Mouse (Mus musculus) heart, postnatal 0 days (tissue): ENCODE measurements around the gene Top2a. TPM values are rescaled to one million over a fixed set of nuclear protein-coding genes. Genes with fewer than 3 reads are reported as not detected.
"Not testable (repeated sequence)": the region's sequence is repeated elsewhere in the genome, so short reads cannot be mapped to it uniquely, and the experiment has no call there.

Experiments
- ATAC-seq: fragments of 200-750 bp; cut with Nextera tagmentation; 2 replicates; pipeline ENCODE4 v1.8.0; 2017; ENCODE audit warnings: low read depth, moderate number of reproducible peaks, moderate library complexity; ENCODE audit not compliant: insufficient read depth
- DNase-seq: peaks from one replicate; pipeline ENCODE4 v3.0.0-alpha.2; 2016; ENCODE audit warnings: low spot score
- H3K27ac ChIP-seq: fragments of 300-500 bp; sonication (generic); 2 replicates; pipeline ENCODE4 v1.5.1; 2014; ENCODE audit warnings: low read depth, mild to moderate bottlenecking
- H3K27me3 ChIP-seq: fragments of 300-500 bp; sonication (generic); 2 replicates; pipeline ENCODE4 v1.6.1; 2014; ENCODE audit warnings: low read length, mixed read lengths; ENCODE audit not compliant: control insufficient read depth, insufficient read depth
- H3K36me3 ChIP-seq: fragments of 300-500 bp; sonication (generic); replicated peaks from 2 replicates; pipeline ENCODE4 v1.6.1; 2014; ENCODE audit warnings: low read length, mixed read lengths; ENCODE audit not compliant: control insufficient read depth, insufficient read depth
- H3K4me1 ChIP-seq: fragments of 300-500 bp; sonication (generic); 2 replicates; pipeline ENCODE4 v1.6.1; 2014; ENCODE audit warnings: antibody characterized with exemption; ENCODE audit not compliant: control insufficient read depth, insufficient read depth
- H3K4me2 ChIP-seq: fragments of 300-500 bp; sonication (generic); 2 replicates; pipeline ENCODE4 v1.6.1; 2014; ENCODE audit warnings: low read depth, mild to moderate bottlenecking, low read length, moderate library complexity
- H3K4me3 ChIP-seq: fragments of 300-500 bp; sonication (generic); 2 replicates; pipeline ENCODE4 v1.5.1; 2014; ENCODE audit warnings: low read depth, low read length
- H3K9ac ChIP-seq: fragments of 300-500 bp; sonication (generic); replicated peaks from 2 replicates; pipeline ENCODE4 v1.6.1; 2014; ENCODE audit warnings: low read depth, low read length, mixed read lengths
- H3K9me3 ChIP-seq: fragments of 300-500 bp; sonication (generic); replicated peaks from 2 replicates; pipeline ENCODE4 v1.6.1; 2016; ENCODE audit warnings: low read length; ENCODE audit not compliant: control insufficient read depth
- CTCF ChIP-seq: IDR thresholded peaks from 2 replicates; pipeline ENCODE4 v1.5.1; 2016; ENCODE audit warnings: antibody characterized with exemption, control low read depth, low read depth
- EP300 ChIP-seq: IDR thresholded peaks from 2 replicates; pipeline ENCODE4 v1.6.1; 2016; ENCODE audit warnings: antibody characterized with exemption, low read depth
- WGBS: fragments of 180-500 bp; shearing (Covaris S2); extraction: QIAGEN DNeasy Blood & Tissue Kit; methylation state at CpG from one replicate; pipeline ENCODE4 v1.1.7; 2014; 5-methylcytosine and 5-hydroxymethylcytosine counted together
- polyA plus RNA-seq: library from polyadenylated mRNA; unstranded; fragments of >200 nt; fragmentation: Nextera tagmentation; extraction: Ambion mirVana; gene quantifications from 2 replicates; pipeline ENCODE4 v1.2.1, GENCODE M21; 2015
- total RNA-seq: library from RNA; depleted of rRNA; stranded (reverse); fragments of >200 nt; gene quantifications from 2 replicates; pipeline ENCODE4 v1.2.3, GENCODE M21; 2014; ENCODE audit warnings: low replicate concordance

Gene Top2a
- total and polyA plus RNA-seq, 2 experiments from 2014 or later: 38.2 to 52.9 TPM

DNA sequence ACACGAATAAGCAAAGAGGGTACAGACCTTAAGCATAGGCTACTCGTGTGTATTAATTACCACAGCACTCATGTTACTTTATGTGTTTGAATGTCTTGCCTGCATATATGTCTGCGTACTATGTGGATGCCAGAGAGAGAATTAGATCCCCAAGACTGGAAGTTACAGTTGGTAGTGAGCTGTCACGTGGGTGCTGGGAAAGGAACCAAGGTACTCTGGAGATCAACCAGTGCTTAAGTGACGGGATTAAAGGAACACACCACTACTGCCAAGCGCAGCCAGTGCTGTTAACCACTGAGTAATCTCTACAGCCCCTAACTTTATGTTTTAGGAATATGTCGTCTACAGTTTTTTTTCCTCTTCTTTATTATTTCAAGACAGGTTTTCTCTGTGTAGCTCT, 28.0 kb downstream of the Top2a start:
- Histone ChIP-seq H3K36me3 (peaks cover 92% of the 10 kb centered on the region), H3K9me3 (no peaks in the 10 kb centered on the region), H3K4me2 (no peak overlapping the region), H3K27ac (no peak overlapping the region), H3K4me1 (no peaks in the 10 kb centered on the region), H3K27me3 (no peaks in the 10 kb centered on the region), H3K4me3 (no peak overlapping the region), H3K9ac (no peak overlapping the region)
- TF ChIP-seq CTCF (no peak), EP300 (no peak)
- DNase-seq (no peak), ATAC-seq (no peak)
- 83% methylated on average over 7 of the region's 7 CpGs for WGBS

DNA sequence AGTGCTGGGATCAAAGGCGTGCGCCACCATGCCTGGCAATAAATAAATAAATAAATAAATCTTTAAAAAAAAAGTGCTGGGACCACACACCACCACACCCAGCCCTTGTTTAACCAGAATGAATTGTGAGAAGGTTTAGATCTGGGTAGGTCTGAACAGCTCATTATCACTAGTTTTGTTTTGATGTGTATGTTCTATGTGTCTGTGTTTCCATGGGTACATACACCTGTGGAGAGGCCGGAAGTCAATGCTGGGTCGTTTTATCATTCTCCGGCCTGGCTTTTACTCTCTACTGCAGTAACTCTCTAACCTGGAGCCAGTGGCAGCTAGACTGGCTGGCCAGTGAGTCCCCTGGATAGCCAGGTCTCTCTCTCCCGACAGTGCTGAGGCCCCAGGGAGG, 33.1 kb downstream of the Top2a start:
- ATAC-seq: no peak
- no peak overlapping the region for H3K4me2 ChIP-seq
- TF ChIP-seq CTCF (no peak), EP300 (no peak)
- no peak overlapping the region for H3K9ac ChIP-seq
- no peak for DNase-seq
- no peaks in the 10 kb centered on the region for H3K4me1 ChIP-seq
- 81% methylated on average over 6 of the region's 6 CpGs for WGBS
- H3K27ac ChIP-seq: no peak overlapping the region
- no peaks in the 10 kb centered on the region for H3K27me3 ChIP-seq
- H3K4me3 ChIP-seq: no peak overlapping the region
- H3K9me3 ChIP-seq: no peaks in the 10 kb centered on the region
- H3K36me3 ChIP-seq: peaks cover 43% of the 10 kb centered on the region

DNA sequence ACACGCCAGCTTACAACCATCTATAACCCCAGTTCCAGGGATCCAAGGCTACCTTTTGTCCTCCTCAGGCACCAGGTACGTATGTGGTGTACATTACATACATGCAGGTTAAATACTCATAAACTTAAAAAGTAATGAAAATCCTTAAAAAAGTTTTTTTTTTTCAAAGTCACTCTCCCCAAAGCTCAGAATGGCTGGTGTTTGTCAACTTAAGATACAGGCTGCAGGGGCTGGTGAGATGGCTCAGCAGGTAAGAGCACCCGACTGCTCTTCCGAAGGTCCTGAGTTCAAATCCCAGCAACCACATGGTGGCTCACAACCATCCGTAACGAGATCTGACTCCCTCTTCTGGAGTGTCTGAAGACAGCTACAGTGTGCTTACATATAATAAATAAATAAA, 35.7 kb downstream of the Top2a start:
- not testable (repeated sequence) for ATAC-seq
- 92% methylated on average over 5 of the region's 6 CpGs for WGBS

DNA sequence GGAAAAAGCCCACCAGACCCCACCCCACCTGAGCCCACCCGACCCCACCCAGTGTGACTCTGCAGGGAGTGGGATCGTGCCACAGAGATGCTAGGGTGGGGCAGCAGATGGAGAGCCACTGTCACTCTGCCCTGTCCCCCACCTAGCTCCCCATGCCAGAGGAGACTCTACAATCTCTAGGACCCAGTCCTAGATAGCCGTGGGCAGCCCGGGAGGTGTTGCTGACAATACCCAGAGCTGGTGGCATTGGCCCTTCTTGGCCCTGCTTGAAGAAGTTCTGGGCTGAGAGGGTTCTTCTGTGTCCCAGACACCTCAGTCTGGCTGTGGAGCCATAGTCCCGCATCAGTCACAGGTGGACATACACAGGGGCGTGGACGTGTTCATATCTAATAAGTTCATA, 38.4 kb downstream of the Top2a start:
- 30% methylated on average over 7 of the region's 7 CpGs for WGBS
- Histone ChIP-seq H3K9me3 (no peaks in the 10 kb centered on the region), H3K4me2 (0 out of 2 replicates have a peak overlapping the region, but pooled peaks have one; percentile 5), H3K4me3 (no peak overlapping the region), H3K9ac (no peak overlapping the region), H3K36me3 (no peaks in the 10 kb centered on the region), H3K4me1 (peaks cover 6% of the 10 kb centered on the region), H3K27me3 (no peaks in the 10 kb centered on the region), H3K27ac (peak overlapping the region; percentile 26; the same call in 1 of the 2 replicates)
- ATAC-seq (peak; percentile 76), DNase-seq (peak; percentile 54)
- TF ChIP-seq EP300: 0 out of 2 replicates have a peak, but pooled peaks have one; percentile 75
- TF ChIP-seq CTCF: no peak

More for the DNA sequence above, 35.7 kb downstream of the Top2a start:
- not testable (repeated sequence) for H3K4me2 ChIP-seq, H3K9ac ChIP-seq, H3K27ac ChIP-seq, H3K27me3 ChIP-seq, DNase-seq, H3K9me3 ChIP-seq, H3K4me1 ChIP-seq, H3K4me3 ChIP-seq
- H3K36me3 ChIP-seq: peaks cover 18% of the 10 kb centered on the region

DNA sequence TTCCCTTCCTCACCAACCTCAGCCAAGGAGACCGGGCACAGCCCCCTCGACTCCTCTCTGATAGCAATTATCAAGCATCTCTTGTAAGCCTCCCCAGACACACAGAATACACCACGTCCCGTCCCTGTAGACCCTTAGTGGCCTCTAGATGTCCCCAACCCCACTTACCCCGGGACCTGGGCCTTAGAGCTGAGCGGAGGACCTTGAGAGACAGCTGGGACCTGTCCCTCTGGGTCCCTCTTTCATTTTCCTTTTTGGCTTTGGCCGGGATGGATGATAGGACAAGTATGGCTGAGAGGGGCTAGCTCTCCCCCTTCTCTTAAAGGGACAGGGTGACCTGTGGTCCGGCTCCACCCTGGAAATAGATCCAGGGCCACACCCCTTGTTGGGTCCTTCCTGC, 40.4 kb downstream of the Top2a start:
- Histone ChIP-seq H3K4me3 (0 out of 2 replicates have a peak overlapping the region, but pooled peaks have one; percentile 62), H3K9me3 (no peaks in the 10 kb centered on the region), H3K36me3 (no peaks in the 10 kb centered on the region), H3K27ac (no peak overlapping the region), H3K27me3 (no peaks in the 10 kb centered on the region), H3K9ac (no peak overlapping the region), H3K4me2 (peak overlapping the region; percentile 97; the same call in 1 of the 2 replicates), H3K4me1 (peaks cover 6% of the 10 kb centered on the region)
- TF ChIP-seq EP300 (no peak), CTCF (no peak)
- no peak for ATAC-seq
- DNase-seq: no peak
- WGBS: 46% methylated on average over 8 of the region's 8 CpGs

DNA sequence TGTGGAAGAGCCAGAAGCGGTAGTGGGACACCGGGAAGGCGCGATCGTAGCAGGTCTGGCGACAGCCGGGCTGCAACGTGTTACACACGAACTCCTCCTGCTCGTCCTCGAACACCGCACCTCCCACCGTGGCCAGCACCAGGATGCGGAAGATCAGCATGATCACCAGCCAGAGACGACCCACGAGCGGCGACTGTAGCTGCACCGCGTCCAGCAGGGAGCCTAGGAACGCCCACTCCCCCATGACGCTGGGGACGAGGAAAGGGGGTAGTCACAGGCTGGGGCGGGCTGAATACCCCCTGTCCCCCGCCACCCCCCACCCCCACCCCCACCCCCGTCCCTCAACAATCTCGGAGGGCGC, 41.2 kb downstream of the Top2a start, which contains the start of gene Gjd3:
TSS of gene Gjd3 (minus strand) at position 244 of the 361 bp plus-strand sequence.
- Histone ChIP-seq H3K27ac (no peak within 1 kb of the TSS; the same call in 1 of the 2 replicates), H3K4me1 (peaks cover 6% of the 10 kb centered on the region), H3K36me3 (no peaks in the 10 kb centered on the region), H3K9me3 (no peaks in the 10 kb centered on the region), H3K4me3 (peak within 1 kb of the TSS; percentile 62), H3K4me2 (peak within 1 kb of the TSS; percentile 97), H3K27me3 (no peaks in the 10 kb centered on the region), H3K9ac (peak within 1 kb of the TSS; percentile 58)
- no peak for DNase-seq
- ATAC-seq: 0 out of 2 replicates have a peak, but pooled peaks have one; percentile 7
- WGBS: 3% methylated on average over 28 of the region's 28 CpGs
- TF ChIP-seq CTCF (no peak), EP300 (no peak)
